Mouse (Mus musculus) liver, embryonic 15.5 days (tissue): ENCODE results near the gene Fam161a. TPM values are rescaled to one million over a fixed set of nuclear protein-coding genes. Genes with fewer than 3 reads are reported as not detected.

Source experiments
- ATAC-seq: fragments of 200-750 bp; cut with Nextera tagmentation; 2 replicates; pipeline ENCODE4 v1.8.0; 2017; ENCODE audit warnings: moderate number of reproducible peaks, mild to moderate bottlenecking, moderate library complexity; ENCODE audit not compliant: insufficient read depth
- H3K27ac ChIP-seq: fragments of 300-500 bp; sonication (generic); replicated peaks from 2 replicates; pipeline ENCODE4 v1.5.1; 2015; ENCODE audit warnings: mild to moderate bottlenecking, inconsistent platforms
- H3K27me3 ChIP-seq: fragments of 300-500 bp; sonication (generic); 2 replicates; pipeline ENCODE4 v1.6.1; 2015; ENCODE audit warnings: mild to moderate bottlenecking, inconsistent platforms
- H3K36me3 ChIP-seq: fragments of 300-500 bp; sonication (generic); replicated peaks from 2 replicates; pipeline ENCODE4 v1.6.1; 2015; ENCODE audit warnings: moderate library complexity, mild to moderate bottlenecking, inconsistent platforms
- H3K4me1 ChIP-seq: fragments of 300-500 bp; sonication (generic); replicated peaks from 2 replicates; pipeline ENCODE4 v1.6.1; 2015; ENCODE audit warnings: inconsistent platforms
- H3K4me2 ChIP-seq: fragments of 300-500 bp; sonication (generic); 2 replicates; pipeline ENCODE4 v1.6.1; 2015; ENCODE audit warnings: moderate library complexity, mild to moderate bottlenecking, inconsistent platforms
- H3K4me3 ChIP-seq: fragments of 300-500 bp; sonication (generic); replicated peaks from 2 replicates; pipeline ENCODE4 v1.5.1; 2015; ENCODE audit warnings: mild to moderate bottlenecking, inconsistent platforms
- H3K9ac ChIP-seq: fragments of 300-500 bp; sonication (generic); 2 replicates; pipeline ENCODE4 v1.6.1; 2015; ENCODE audit warnings: moderate library complexity, mild to moderate bottlenecking, inconsistent platforms
- H3K9me3 ChIP-seq: fragments of 300-500 bp; sonication (generic); replicated peaks from 2 replicates; pipeline ENCODE4 v1.6.1; 2016; ENCODE audit warnings: inconsistent platforms
- WGBS: fragments of 180-500 bp; shearing (Covaris S2); methylation state at CpG from one replicate; pipeline ENCODE4 v1.1.7; 2015; ENCODE audit warnings: mixed read lengths; ENCODE audit not compliant: insufficient replicate concordance; 5-methylcytosine and 5-hydroxymethylcytosine counted together
- polyA plus RNA-seq: library from polyadenylated mRNA; unstranded; fragments of >200 nt; fragmentation: Nextera tagmentation; extraction: Ambion mirVana; gene quantifications from 2 replicates; pipeline ENCODE4 v1.2.1, GENCODE M21; 2015

Fam161a gene
- 0.59 and 1.4 TPM in 2 replicates for polyA plus RNA-seq

DNA sequence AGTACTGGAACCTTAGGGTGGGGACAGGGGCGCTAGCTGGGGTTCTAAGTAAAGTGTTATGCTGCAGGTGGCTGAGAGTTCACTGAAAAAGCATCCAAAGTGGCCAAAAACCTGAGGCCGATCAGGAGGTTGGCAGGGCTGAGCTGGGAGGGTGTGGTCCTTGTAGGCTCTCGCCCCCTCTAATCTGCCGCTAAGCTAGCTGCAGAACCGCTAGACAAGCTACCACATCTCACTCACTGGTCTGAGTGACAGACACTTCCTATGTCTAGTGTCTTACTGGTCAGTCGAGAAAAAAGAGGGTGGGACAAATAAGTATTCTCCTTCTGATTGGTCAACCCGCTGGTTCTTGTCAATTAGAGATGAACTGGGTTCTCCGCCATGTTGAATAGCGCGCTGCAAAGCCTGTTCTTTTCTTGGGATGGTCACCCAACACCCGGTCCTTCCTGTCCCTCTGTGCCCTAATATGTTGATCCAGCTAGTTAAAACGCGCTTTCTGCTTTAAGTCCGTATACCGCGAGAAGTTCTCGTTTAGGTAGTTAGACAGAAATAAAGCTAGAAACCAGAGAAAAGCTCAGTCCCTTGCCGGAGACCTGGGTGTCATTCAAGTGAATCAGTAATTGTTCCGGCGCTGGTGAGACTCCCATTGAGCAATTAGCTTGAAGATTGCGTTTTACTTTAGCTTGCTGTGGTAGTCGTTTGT is at the start of gene Fam161a:
Fam161a (plus strand) TSS at position 51 of the 700 bp plus-strand sequence.
- under 1% methylated on average over 22 of the region's 22 CpGs for WGBS
- Histone ChIP-seq H3K36me3 (peaks cover 22% of the 10 kb centered on the region), H3K4me3 (peak within 1 kb of the TSS; percentile 65), H3K27ac (peak within 1 kb of the TSS; percentile 90), H3K4me1 (peaks cover 25% of the 10 kb centered on the region), H3K9me3 (no peaks in the 10 kb centered on the region), H3K4me2 (peak within 1 kb of the TSS; percentile 90), H3K27me3 (no peaks in the 10 kb centered on the region), H3K9ac (peak within 1 kb of the TSS; percentile 75)
- peak; percentile 93 for ATAC-seq

DNA sequence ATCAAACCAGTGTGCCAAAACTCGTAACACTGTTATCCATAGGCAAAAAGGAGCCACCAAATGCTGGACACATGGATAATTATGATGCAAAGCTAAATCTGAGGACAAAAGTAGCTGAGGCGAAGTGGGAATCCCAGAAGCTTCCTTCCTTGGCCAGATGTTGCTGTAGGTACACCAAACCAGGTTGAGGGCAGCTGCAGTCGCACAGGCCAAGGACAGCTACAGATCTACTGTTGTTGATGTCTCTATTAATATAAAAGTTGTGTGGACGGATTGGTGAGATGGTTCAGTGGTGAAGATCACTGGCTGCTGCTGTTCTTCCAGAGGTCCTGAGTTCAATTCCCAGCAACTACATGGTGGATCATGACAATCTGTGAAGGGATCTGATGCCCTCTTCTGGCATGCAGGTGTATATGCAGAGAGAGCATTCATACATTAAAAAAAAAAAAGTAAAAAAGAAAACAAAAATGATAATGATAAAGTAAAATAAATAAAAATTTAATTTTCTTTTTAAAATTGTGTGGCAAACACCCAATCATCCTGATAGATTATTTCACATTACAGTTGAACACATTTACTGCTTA is 49.4 kb upstream of the Fam161a start:
- Histone ChIP-seq H3K36me3 (no peaks in the 10 kb centered on the region), H3K27me3 (no peaks in the 10 kb centered on the region), H3K4me2 (no peak overlapping the region), H3K27ac (no peak overlapping the region), H3K9me3 (no peaks in the 10 kb centered on the region), H3K4me1 (no peaks in the 10 kb centered on the region), H3K4me3 (no peak overlapping the region), H3K9ac (no peak overlapping the region)
- WGBS = 68% methylated on average over 4 of the region's 4 CpGs
- ATAC-seq = no peak

DNA sequence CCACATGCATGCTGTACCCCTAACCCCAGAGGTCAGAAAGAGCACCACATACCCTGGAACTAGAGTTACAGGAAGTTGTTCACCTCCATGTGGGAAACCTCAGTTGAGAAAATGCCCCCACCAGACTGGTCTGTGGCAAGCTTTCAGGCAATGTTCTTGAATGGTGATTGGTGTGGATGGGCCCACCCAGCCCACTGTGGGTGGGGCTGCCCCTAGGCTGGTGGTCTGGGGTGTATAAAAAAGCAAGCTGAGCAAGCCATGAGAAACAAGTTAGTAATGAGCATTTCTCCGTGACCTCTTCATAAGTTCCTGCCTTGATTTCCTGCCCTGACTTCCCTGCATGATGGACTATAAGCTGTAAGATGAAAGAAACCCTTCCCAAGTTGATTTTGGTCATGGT is 45.2 kb upstream of the Fam161a start:
- no peak overlapping the region for H3K4me2 ChIP-seq
- no peak overlapping the region for H3K27ac ChIP-seq
- no peak overlapping the region for H3K9ac ChIP-seq
- no peak overlapping the region for H3K4me3 ChIP-seq
- 0 out of 2 replicates have a peak, but pooled peaks cover 3% of the 10 kb centered on the region for H3K4me1 ChIP-seq
- peaks cover 10% of the 10 kb centered on the region for H3K36me3 ChIP-seq
- no peak for ATAC-seq
- no peaks in the 10 kb centered on the region for H3K27me3 ChIP-seq
- H3K9me3 ChIP-seq = no peaks in the 10 kb centered on the region
- WGBS = 55% methylated on average over 1 of the region's 1 CpGs

DNA sequence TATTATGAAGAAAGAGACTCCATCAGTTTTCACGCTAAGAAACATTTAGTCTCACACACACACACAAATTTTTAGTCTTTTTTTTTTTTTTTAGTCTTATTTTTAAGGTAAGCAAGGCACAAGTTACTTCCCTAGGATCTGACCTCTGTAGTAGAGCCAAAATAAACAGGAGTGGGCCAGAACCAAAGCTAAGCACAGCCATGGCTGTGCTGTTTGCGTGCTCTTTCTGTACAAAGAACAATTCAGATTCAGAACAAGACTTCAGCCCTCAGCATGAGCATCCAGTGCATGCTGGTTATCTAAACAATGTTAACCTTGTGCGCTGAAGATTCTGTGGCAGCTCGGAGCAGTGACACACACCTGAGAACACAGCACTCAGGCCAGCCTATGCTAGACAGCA is 42.9 kb upstream of the Fam161a start:
- peak; percentile 40; the same call in 1 of the 2 replicates for ATAC-seq
- no peak overlapping the region for H3K27ac ChIP-seq
- WGBS = 71% methylated on average over 4 of the region's 4 CpGs

DNA sequence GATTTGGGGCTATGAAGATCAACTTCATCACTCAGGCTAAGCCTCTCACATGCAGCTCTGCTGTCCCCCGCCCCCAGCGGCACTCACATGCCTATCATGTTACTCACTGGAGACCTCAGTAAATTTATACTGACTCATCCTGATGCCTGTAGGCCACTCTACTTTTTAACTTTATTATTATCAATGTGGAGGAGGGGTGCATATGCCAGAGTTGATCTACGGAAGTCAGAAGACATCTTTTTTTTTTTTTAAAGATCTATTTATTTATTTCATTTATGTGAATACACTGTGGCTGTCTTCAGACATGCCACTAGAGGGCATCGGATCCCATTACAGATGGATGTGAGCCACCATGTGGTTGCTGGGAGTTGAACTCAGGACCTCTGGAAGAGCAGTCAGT is 41.8 kb upstream of the Fam161a start:
- Histone ChIP-seq H3K4me3 (no peak overlapping the region), H3K4me2 (no peak overlapping the region), H3K9me3 (no peaks in the 10 kb centered on the region), H3K27ac (no peak overlapping the region), H3K36me3 (peaks cover 11% of the 10 kb centered on the region), H3K9ac (no peak overlapping the region), H3K27me3 (no peaks in the 10 kb centered on the region), H3K4me1 (peaks cover 8% of the 10 kb centered on the region; the same call in 1 of the 2 replicates)
- WGBS = 83% methylated on average over 4 of the region's 4 CpGs
- ATAC-seq = no peak

More for the DNA sequence above, 42.9 kb upstream of the Fam161a start:
- Histone ChIP-seq H3K4me1 (0 out of 2 replicates have a peak, but pooled peaks cover 3% of the 10 kb centered on the region), H3K27me3 (no peaks in the 10 kb centered on the region), H3K9ac (no peak overlapping the region), H3K4me2 (no peak overlapping the region), H3K36me3 (peaks cover 11% of the 10 kb centered on the region), H3K4me3 (no peak overlapping the region), H3K9me3 (no peaks in the 10 kb centered on the region)

DNA sequence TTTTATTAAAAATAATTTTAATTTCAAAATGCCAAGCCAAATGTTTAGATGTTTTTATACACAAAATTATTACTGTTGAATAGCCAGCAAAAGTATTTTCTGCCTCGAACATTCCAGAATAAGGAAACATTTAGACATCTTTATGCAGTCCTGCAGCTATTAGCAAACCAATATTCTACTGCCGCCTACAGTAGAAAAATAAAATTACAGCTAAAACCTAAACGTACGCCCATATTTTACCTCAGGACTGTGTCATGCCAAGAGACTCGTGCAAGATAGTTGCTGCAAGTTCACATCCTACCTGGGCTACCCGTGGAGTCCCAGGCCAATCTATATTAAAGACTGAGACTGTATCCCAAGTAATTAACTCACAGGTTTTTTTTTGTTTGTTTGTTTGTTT is 37.8 kb upstream of the Fam161a start:
- Histone ChIP-seq H3K27ac (no peak overlapping the region), H3K4me1 (peaks cover 16% of the 10 kb centered on the region), H3K4me2 (no peak overlapping the region), H3K9ac (no peak overlapping the region), H3K9me3 (no peaks in the 10 kb centered on the region), H3K36me3 (peaks cover 11% of the 10 kb centered on the region), H3K27me3 (no peaks in the 10 kb centered on the region), H3K4me3 (no peak overlapping the region)
- WGBS = 17% methylated on average over 6 of the region's 6 CpGs
- no peak for ATAC-seq

DNA sequence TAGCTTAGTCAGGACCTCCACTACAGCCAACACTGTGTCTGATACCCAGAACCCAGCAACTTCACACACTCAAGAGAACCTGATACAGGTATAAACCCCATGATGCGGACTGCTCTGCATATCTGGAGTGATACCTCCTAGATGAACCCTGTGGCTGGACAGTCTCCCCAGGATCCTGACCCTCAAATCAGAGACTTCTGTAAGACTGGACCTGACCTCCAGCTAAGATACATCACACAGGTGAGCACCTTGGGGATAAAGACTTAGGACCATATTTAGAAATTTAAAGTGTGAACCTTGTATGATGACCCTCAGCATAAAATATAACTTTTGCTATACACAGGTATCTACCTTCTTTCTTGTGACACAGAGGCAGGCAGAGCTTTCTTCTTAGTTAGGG is 36.8 kb upstream of the Fam161a start:
- Histone ChIP-seq H3K27me3 (no peaks in the 10 kb centered on the region), H3K4me3 (no peak overlapping the region), H3K4me2 (no peak overlapping the region), H3K9ac (no peak overlapping the region), H3K4me1 (peaks cover 18% of the 10 kb centered on the region), H3K27ac (no peak overlapping the region), H3K36me3 (peaks cover 11% of the 10 kb centered on the region), H3K9me3 (no peaks in the 10 kb centered on the region)
- 87% methylated on average over 1 of the region's 1 CpGs for WGBS
- ATAC-seq = no peak

DNA sequence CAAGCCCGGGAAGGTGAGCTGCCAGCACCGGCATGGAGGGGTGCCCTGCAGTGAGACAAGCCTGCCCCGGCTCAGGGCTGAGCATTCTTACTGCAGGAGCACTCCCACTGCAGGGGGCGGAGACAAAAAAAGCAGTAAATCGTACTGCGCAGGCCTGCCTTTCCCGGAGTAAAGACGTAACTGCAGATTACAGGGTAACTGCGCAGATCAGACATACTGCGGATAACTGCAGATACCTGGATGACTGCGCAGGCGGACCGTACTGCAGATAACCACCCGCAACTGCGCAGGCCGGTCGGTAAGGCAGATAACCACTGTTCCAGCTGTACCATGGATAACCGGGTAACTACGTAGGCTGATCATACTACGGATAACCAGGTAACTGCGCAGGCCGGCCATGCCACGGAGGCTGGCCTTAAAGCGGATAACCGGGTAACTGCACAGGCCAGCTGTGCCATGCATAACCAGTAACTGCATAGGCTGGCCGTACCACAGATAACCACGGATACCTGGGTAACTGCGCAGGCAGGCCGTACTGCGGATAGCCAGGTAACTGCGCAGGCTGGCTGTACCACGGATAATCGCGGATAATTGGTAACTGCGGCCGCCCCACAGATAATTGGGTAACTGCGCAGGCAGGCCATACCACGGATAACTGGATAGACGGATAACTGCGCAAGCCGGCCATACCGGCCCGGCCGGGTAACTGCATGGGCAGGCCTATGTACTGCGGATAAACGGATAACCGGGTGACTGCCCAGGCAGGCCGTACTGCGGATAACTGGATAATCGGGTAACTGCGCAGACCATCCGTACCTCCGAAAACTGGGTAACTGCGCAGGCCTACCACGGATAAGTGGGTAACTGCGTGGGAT is 35.3 kb upstream of the Fam161a start, which contains the start of gene Zrsr1:
Zrsr1 (plus strand) TSS at position 171 of the 875 bp plus-strand sequence.
- Histone ChIP-seq H3K4me1 (peaks cover 25% of the 10 kb centered on the region), H3K4me2 (peak within 1 kb of the TSS; percentile 72), H3K9me3 (no peaks in the 10 kb centered on the region), H3K27ac (peak within 1 kb of the TSS; percentile 97), H3K4me3 (peak within 1 kb of the TSS; percentile 66), H3K36me3 (peaks cover 13% of the 10 kb centered on the region), H3K9ac (peak within 1 kb of the TSS; percentile 64), H3K27me3 (no peaks in the 10 kb centered on the region)
- WGBS = 38% methylated on average over 56 of the region's 56 CpGs
- ATAC-seq = peak; percentile 91

DNA sequence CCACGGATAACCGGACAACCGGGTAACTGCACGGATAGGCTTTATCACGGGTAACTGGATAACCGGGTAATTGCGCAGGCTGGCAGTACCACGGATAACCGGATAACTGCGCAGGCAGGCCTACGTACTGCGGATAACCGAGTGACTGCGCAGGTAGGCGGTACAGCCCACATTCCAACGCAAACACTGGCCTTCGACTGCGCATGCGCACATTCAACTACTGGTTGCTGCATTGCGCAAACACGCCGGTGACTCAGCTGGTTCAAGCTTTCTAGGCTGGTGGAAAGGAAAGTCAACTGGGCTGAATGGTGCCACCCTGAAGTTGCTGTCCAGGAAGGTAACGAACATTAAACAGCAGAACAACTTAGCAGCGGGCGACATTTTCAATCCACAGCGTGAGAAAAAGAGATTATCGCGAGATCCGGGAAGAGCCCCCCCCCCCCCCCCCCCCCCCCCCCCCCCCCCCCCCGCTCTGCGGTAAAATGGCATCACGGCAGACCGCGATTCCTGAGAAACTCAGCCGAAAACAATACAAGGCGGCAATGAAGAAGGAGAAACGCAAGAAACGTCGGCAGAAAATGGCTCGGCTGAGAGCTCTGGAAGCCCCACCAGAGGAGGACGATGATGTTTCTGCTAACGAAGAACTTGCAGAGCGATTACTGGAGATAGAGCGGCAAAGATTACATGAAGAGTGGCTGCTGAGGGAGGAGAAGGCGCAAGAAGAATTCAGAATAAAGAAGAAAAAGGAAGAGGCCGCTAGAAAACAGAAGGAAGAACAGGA is 34.4 kb upstream of the Fam161a start:
- 52% methylated on average over 45 of the region's 46 CpGs for WGBS
- Histone ChIP-seq H3K4me1 (peaks cover 25% of the 10 kb centered on the region), H3K27me3 (no peaks in the 10 kb centered on the region), H3K27ac (peak overlapping the region; percentile 97), H3K9me3 (no peaks in the 10 kb centered on the region), H3K4me3 (peak overlapping the region; percentile 66), H3K4me2 (peak overlapping the region; percentile 72), H3K36me3 (peaks cover 21% of the 10 kb centered on the region), H3K9ac (peak overlapping the region; percentile 68)
- ATAC-seq = peak; percentile 53

DNA sequence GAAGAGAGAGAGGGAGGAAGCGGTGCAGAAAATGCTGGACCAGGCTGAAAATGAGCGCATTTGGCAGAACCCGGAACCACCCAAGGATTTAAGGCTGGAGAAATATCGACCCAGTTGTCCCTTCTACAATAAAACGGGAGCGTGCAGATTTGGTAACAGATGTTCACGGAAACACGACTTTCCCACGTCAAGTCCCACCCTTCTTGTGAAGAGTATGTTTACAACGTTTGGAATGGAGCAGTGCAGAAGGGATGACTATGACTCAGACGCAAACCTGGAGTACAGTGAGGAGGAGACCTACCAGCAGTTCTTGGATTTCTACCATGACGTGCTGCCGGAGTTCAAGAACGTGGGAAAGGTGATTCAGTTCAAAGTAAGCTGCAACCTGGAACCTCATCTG is 33.7 kb upstream of the Fam161a start:
- no peaks in the 10 kb centered on the region for H3K9me3 ChIP-seq
- whole genome bisulfite sequencing = 42% methylated on average over 14 of the region's 14 CpGs
- peak overlapping the region; percentile 66 for H3K4me3 ChIP-seq
- H3K4me1 ChIP-seq = peaks cover 29% of the 10 kb centered on the region
- H3K9ac ChIP-seq = peak overlapping the region; percentile 68
- H3K27me3 ChIP-seq = no peaks in the 10 kb centered on the region
- H3K27ac ChIP-seq = peak overlapping the region; percentile 97
- H3K36me3 ChIP-seq = peaks cover 26% of the 10 kb centered on the region
- no peak for ATAC-seq
- H3K4me2 ChIP-seq = peak overlapping the region; percentile 61
